Mouse (Mus musculus): ENCODE results near the gene Selenon. TPM values are rescaled to one million over a fixed set of nuclear protein-coding genes. Genes with fewer than 3 reads are reported as not detected.

The Selenon gene
- 19.8 and 29.8 TPM in 2 replicates for polyA plus RNA-seq (2015; fragmentation: Nextera tagmentation; extraction: Ambion mirVana)

GRCm38 (mm10) chr4:134551494-134552316, at the start of gene Selenon:
TSS of gene Selenon (minus strand) at chr4:134552166.
- H3K4me3 ChIP-seq (replicated peaks): peak within 1 kb of the TSS; percentile 73
- peaks cover 25% of the 10 kb centered on the region for H3K36me3 ChIP-seq
- peak within 1 kb of the TSS; percentile 88 for H3K9ac ChIP-seq
- peaks cover 33% of the 10 kb centered on the region for H3K4me1 ChIP-seq
- peak within 1 kb of the TSS; percentile 77 for H3K27ac ChIP-seq (replicated peaks)
- ATAC-seq (ENCODE audit: insufficient number of reproducible peaks, low FRiP score, low TSS enrichment, low read depth): peak; percentile 88
- 0 out of 2 replicates have a peak, but pooled peaks cover 4% of the 10 kb centered on the region for H3K9me3 ChIP-seq (replicated peaks)
- peak within 1 kb of the TSS; percentile 67 for H3K4me2 ChIP-seq (replicated peaks)
- no peaks in the 10 kb centered on the region for H3K27me3 ChIP-seq
- WGBS: under 1% methylated on average over 50 of the region's 67 CpGs

GRCm38 (mm10) chr4:134601404-134601803, 49.4 kb upstream of the Selenon start:
- H3K4me2 ChIP-seq (replicated peaks): no peak overlapping the region
- H3K27ac ChIP-seq (replicated peaks): no peak overlapping the region
- no peak overlapping the region for H3K9ac ChIP-seq
- WGBS: 42% methylated on average over 8 of the region's 8 CpGs
- no peaks in the 10 kb centered on the region for H3K27me3 ChIP-seq
- no peaks in the 10 kb centered on the region for H3K36me3 ChIP-seq
- ATAC-seq (ENCODE audit: insufficient number of reproducible peaks, low FRiP score, low TSS enrichment, low read depth): no peak
- H3K4me1 ChIP-seq: peaks cover 49% of the 10 kb centered on the region
- H3K9me3 ChIP-seq (replicated peaks): no peaks in the 10 kb centered on the region
- no peak overlapping the region for H3K4me3 ChIP-seq (replicated peaks)

- Histone ChIP-seq H3K9me3 (replicated peaks) (no peaks in the 10 kb centered on the region), H3K9ac (no peak overlapping the region), H3K4me3 (replicated peaks) (no peak overlapping the region), H3K4me1 (peaks cover 49% of the 10 kb centered on the region), H3K27ac (replicated peaks) (no peak overlapping the region), H3K4me2 (replicated peaks) (no peak overlapping the region), H3K27me3 (no peaks in the 10 kb centered on the region), H3K36me3 (no peaks in the 10 kb centered on the region)
- no peak for ATAC-seq (ENCODE audit: insufficient number of reproducible peaks, low FRiP score, low TSS enrichment, low read depth)
- 71% methylated on average over 7 of the region's 7 CpGs for WGBS
Measured at GRCm38 (mm10) chr4:134600777-134601176, 48.8 kb upstream of the Selenon start.

DNA sequence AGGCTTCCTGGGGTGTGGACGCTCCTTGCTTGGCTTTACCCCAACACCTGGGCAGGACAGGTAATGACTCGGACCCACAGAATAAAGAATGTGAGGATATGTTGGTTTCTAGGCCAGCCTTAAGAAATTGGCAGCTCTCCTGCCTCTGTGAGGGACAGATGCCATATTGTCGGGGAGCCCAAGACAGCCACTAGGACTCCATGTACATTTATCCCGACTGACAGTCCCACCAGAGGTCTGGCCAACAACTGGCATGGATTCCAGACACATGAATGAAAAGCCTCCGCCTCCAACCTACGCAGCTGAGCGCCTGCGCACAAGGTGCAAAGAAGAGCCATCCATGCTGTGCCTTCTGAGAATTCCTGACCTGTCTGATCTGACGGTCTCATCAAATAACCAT, 48.1 kb upstream of the Selenon start:
- no peak overlapping the region for H3K27ac ChIP-seq (replicated peaks)
- no peaks in the 10 kb centered on the region for H3K27me3 ChIP-seq
- no peak overlapping the region for H3K4me3 ChIP-seq (replicated peaks)
- no peak for ATAC-seq (ENCODE audit: insufficient number of reproducible peaks, low FRiP score, low TSS enrichment, low read depth)
- H3K4me2 ChIP-seq (replicated peaks): no peak overlapping the region
- H3K9ac ChIP-seq: no peak overlapping the region
- 81% methylated on average over 9 of the region's 9 CpGs for WGBS
- peaks cover 49% of the 10 kb centered on the region for H3K4me1 ChIP-seq
- no peaks in the 10 kb centered on the region for H3K9me3 ChIP-seq (replicated peaks)
- no peaks in the 10 kb centered on the region for H3K36me3 ChIP-seq

DNA sequence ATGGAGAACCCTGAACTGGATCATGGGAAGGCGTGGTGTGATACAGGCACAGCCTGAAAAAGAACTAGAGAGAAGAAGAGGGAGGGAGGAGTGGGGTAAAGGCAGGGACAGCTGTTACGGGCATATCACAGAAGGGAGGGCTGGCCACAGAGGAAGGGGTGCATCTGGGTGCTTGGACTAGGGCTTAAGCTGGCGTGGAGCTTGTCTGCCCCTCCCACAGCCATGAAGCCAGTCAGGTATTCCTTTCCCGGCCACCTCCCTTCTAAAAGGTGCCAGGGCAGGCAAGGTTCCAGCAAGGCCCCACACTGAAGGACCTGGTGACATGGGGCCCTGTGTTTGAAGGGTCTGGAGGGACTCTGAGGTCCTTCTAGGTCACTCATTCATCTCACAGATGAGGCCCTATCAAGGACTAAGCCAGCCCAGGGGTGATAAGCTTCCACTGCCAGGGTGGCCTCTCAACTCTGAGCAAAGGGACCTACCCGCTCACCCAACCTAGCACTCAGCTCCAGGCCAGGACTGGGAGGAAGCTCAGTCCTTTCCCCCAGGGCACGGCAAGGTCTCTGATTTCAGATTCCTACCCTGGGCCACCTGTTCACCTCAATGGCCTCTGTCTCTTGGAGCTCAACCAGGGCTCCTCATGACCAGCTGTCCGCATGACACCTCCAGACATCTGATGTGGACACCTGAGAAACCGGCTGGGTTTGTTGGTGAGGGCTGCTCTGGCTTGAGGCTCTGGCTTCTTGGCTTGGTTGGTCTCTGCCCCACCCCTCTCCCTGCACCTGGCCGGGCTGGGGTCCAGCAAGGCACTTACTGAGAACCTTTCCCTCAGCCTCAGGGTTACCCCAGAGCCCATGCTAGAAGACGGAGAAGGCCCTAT, 45.1 kb upstream of the Selenon start:
- H3K9ac ChIP-seq: no peak overlapping the region
- no peaks in the 10 kb centered on the region for H3K9me3 ChIP-seq (replicated peaks)
- no peak overlapping the region for H3K27ac ChIP-seq (replicated peaks)
- H3K27me3 ChIP-seq: no peaks in the 10 kb centered on the region
- H3K4me3 ChIP-seq (replicated peaks): no peak overlapping the region
- H3K4me2 ChIP-seq (replicated peaks): no peak overlapping the region
- H3K4me1 ChIP-seq: peaks cover 25% of the 10 kb centered on the region
- WGBS: 71% methylated on average over 10 of the region's 10 CpGs
- ATAC-seq (ENCODE audit: insufficient number of reproducible peaks, low FRiP score, low TSS enrichment, low read depth): 0 out of 2 replicates have a peak, but pooled peaks have one; percentile 20
- H3K36me3 ChIP-seq: no peaks in the 10 kb centered on the region

GRCm38 (mm10) chr4:134594731-134595439, 42.9 kb upstream of the Selenon start:
- H3K27ac ChIP-seq (replicated peaks): no peak overlapping the region
- H3K4me2 ChIP-seq (replicated peaks): no peak overlapping the region
- no peaks in the 10 kb centered on the region for H3K9me3 ChIP-seq (replicated peaks)
- ATAC-seq (ENCODE audit: insufficient number of reproducible peaks, low FRiP score, low TSS enrichment, low read depth): no peak
- H3K36me3 ChIP-seq: no peaks in the 10 kb centered on the region
- peaks cover 27% of the 10 kb centered on the region for H3K4me1 ChIP-seq
- no peak overlapping the region for H3K4me3 ChIP-seq (replicated peaks)
- no peak overlapping the region for H3K9ac ChIP-seq
- WGBS: 90% methylated on average over 10 of the region's 10 CpGs
- no peaks in the 10 kb centered on the region for H3K27me3 ChIP-seq

DNA sequence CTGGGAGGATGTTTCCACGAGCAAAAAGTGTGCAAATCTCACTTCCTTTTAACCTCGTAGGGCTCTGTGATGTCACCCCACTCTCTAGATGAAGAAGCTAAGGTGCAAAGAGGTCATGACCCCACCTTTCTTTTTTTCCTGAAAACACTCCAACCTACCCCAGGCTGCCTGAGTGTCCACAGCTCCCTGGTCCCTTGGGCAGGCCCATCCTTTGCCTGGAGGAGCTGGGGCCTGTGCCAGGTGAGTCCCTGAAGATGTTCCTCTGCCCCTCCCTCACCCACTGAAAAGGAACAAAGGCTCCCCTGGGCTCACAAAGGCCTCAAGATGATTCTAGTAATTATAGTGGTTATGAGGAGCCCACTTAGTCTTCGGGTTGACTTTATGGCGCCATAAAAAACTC, 40.5 kb upstream of the Selenon start:
- no peak overlapping the region for H3K9ac ChIP-seq
- H3K27ac ChIP-seq (replicated peaks): no peak overlapping the region
- H3K36me3 ChIP-seq: no peaks in the 10 kb centered on the region
- H3K27me3 ChIP-seq: peaks cover 4% of the 10 kb centered on the region; the same call in 1 of the 2 replicates
- H3K4me3 ChIP-seq (replicated peaks): no peak overlapping the region
- WGBS: 55% methylated on average over 4 of the region's 4 CpGs
- no peaks in the 10 kb centered on the region for H3K9me3 ChIP-seq (replicated peaks)
- peaks cover 36% of the 10 kb centered on the region for H3K4me1 ChIP-seq
- H3K4me2 ChIP-seq (replicated peaks): no peak overlapping the region
- no peak for ATAC-seq (ENCODE audit: insufficient number of reproducible peaks, low FRiP score, low TSS enrichment, low read depth)

DNA sequence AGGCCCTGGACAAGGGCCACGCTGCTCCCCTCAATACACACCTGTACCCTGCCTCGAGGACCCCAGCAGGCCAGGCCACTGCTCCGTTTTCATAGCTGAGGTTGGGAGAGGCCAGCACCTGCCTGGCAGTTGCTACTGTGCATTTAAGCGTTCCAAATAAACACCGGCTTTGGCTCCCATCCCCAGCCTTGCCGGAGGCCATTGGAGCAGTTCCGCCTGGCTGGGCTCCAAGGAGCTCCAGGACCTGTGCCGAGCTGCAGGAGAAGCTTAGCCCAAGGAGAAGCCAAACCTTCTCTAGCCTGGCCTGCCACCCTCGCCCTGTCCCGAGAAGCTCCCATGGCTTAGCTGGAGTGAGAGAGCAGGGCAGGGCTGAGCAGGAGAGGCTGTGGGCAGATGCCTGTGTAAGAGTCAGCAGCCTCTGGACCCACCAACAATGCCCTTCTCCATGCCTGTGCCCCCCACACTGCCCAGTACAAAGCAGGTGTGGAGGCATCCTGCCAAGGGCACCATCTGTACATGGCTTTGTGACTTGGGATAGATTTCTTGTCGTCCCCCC, 39.6 kb upstream of the Selenon start:
- H3K27me3 ChIP-seq: peaks cover 4% of the 10 kb centered on the region; the same call in 1 of the 2 replicates
- H3K27ac ChIP-seq (replicated peaks): 0 out of 2 replicates have a peak overlapping the region, but pooled peaks have one; percentile 58
- H3K4me1 ChIP-seq: peaks cover 31% of the 10 kb centered on the region
- WGBS: 29% methylated on average over 11 of the region's 11 CpGs
- H3K36me3 ChIP-seq: no peaks in the 10 kb centered on the region
- H3K4me2 ChIP-seq (replicated peaks): no peak overlapping the region
- no peaks in the 10 kb centered on the region for H3K9me3 ChIP-seq (replicated peaks)
- no peak overlapping the region for H3K4me3 ChIP-seq (replicated peaks)
- peak; percentile 58 for ATAC-seq (ENCODE audit: insufficient number of reproducible peaks, low FRiP score, low TSS enrichment, low read depth)
- H3K9ac ChIP-seq: no peak overlapping the region

- H3K27me3 ChIP-seq: peaks cover 4% of the 10 kb centered on the region; the same call in 1 of the 2 replicates
- H3K36me3 ChIP-seq: no peaks in the 10 kb centered on the region
- no peak for ATAC-seq (ENCODE audit: insufficient number of reproducible peaks, low FRiP score, low TSS enrichment, low read depth)
- no peaks in the 10 kb centered on the region for H3K9me3 ChIP-seq (replicated peaks)
- no peak overlapping the region for H3K27ac ChIP-seq (replicated peaks)
- 80% methylated on average over 10 of the region's 10 CpGs for WGBS
- H3K4me1 ChIP-seq: peaks cover 30% of the 10 kb centered on the region
- no peak overlapping the region for H3K4me3 ChIP-seq (replicated peaks)
- H3K4me2 ChIP-seq (replicated peaks): no peak overlapping the region
- H3K9ac ChIP-seq: no peak overlapping the region
Measured at GRCm38 (mm10) chr4:134590227-134590926, 38.4 kb upstream of the Selenon start.

DNA sequence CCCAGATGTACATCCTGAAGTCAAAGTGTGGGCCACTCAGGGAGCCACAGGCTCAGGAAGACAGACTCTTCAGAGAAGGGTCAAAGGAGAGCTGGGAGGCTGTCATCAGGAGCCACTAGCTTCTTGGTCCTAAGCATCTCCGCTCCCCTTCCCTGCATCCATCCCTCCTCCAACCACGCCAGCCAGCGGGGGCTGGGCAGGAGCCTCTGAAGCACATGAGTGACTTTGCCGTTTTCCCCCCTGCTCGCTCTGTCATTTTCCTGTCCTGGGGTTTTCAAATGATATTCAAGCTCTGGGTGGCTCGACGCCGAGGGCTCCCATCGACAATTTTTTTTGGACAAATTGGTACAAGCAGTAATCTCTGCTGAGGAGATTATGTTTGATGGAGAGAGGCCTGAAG, 37.8 kb upstream of the Selenon start:
- H3K36me3 ChIP-seq: no peaks in the 10 kb centered on the region
- H3K4me3 ChIP-seq (replicated peaks): no peak overlapping the region
- H3K27me3 ChIP-seq: peaks cover 4% of the 10 kb centered on the region; the same call in 1 of the 2 replicates
- WGBS: 67% methylated on average over 8 of the region's 9 CpGs
- H3K4me2 ChIP-seq (replicated peaks): no peak overlapping the region
- ATAC-seq (ENCODE audit: insufficient number of reproducible peaks, low FRiP score, low TSS enrichment, low read depth): no peak
- no peak overlapping the region for H3K27ac ChIP-seq (replicated peaks)
- H3K9me3 ChIP-seq (replicated peaks): no peaks in the 10 kb centered on the region
- no peak overlapping the region for H3K9ac ChIP-seq
- H3K4me1 ChIP-seq: peaks cover 30% of the 10 kb centered on the region

All from embryonic facial prominence, embryonic 15.5 days (tissue).